Mouse (Mus musculus) hindbrain, postnatal 0 days (tissue): ENCODE results near the gene Actl7a. TPM values are rescaled to one million over a fixed set of nuclear protein-coding genes. Genes with fewer than 3 reads are reported as not detected.

ENCODE experiments used
- ATAC-seq: fragments of 200-750 bp; cut with Nextera tagmentation; 2 replicates; pipeline ENCODE4 v1.8.0; 2017; ENCODE audit warnings: mild to moderate bottlenecking, moderate TSS enrichment, moderate library complexity
- DNase-seq: peaks from one replicate; pipeline ENCODE4 v3.0.0-alpha.2; 2015; ENCODE audit warnings: low spot score
- H3K27ac ChIP-seq: fragments of 300-500 bp; sonication (generic); 2 replicates; pipeline ENCODE4 v1.5.1; 2014; ENCODE audit warnings: mild to moderate bottlenecking
- H3K27me3 ChIP-seq: fragments of 300-500 bp; sonication (generic); 2 replicates; pipeline ENCODE4 v1.6.1; 2014; ENCODE audit warnings: low read length, mixed read lengths; ENCODE audit not compliant: insufficient read depth
- H3K36me3 ChIP-seq: fragments of 300-500 bp; sonication (generic); 2 replicates; pipeline ENCODE4 v1.6.1; 2014; ENCODE audit warnings: low read length, mixed read lengths; ENCODE audit not compliant: insufficient read depth
- H3K4me1 ChIP-seq: fragments of 300-500 bp; sonication (generic); 2 replicates; pipeline ENCODE4 v1.6.1; 2014; ENCODE audit warnings: antibody characterized with exemption, low read length, mixed read lengths; ENCODE audit not compliant: insufficient read depth
- H3K4me2 ChIP-seq: fragments of 300-500 bp; sonication (generic); 2 replicates; pipeline ENCODE4 v1.6.1; 2014; ENCODE audit warnings: low read depth, mild to moderate bottlenecking, low read length, moderate library complexity, mixed read lengths
- H3K4me3 ChIP-seq: fragments of 300-500 bp; sonication (generic); 2 replicates; pipeline ENCODE4 v1.5.1; 2014; ENCODE audit warnings: low read length
- H3K9ac ChIP-seq: fragments of 300-500 bp; sonication (generic); replicated peaks from 2 replicates; pipeline ENCODE4 v1.6.1; 2014; ENCODE audit warnings: mild to moderate bottlenecking, low read length, moderate library complexity, mixed read lengths
- H3K9me3 ChIP-seq: fragments of 300-500 bp; sonication (generic); 2 replicates; pipeline ENCODE4 v1.6.1; 2016; ENCODE audit warnings: low read length, mixed read lengths
- CTCF ChIP-seq: IDR thresholded peaks from 2 replicates; pipeline ENCODE4 v1.5.1; 2016; ENCODE audit warnings: antibody characterized with exemption, control low read depth, low read depth
- WGBS: fragments of 180-500 bp; shearing (Covaris S2); extraction: QIAGEN DNeasy Blood & Tissue Kit; methylation state at CpG from one replicate; pipeline ENCODE4 v1.1.7; 2014; 5-methylcytosine and 5-hydroxymethylcytosine counted together
- polyA plus RNA-seq: library from polyadenylated mRNA; unstranded; fragments of >200 nt; fragmentation: Nextera tagmentation; extraction: Ambion mirVana; gene quantifications from 2 replicates; pipeline ENCODE4 v1.2.1, GENCODE M21; 2015
- total RNA-seq: library from RNA; depleted of rRNA; stranded (reverse); fragments of >200 nt; gene quantifications from 2 replicates; pipeline ENCODE4 v1.2.3, GENCODE M21; 2014; rRNA removed

Gene Actl7a
- not detected in 2 replicates for total RNA-seq
- polyA plus RNA-seq: not detected in 2 replicates

- 96% methylated on average over 21 of the region's 21 CpGs for WGBS
- peaks cover 19% of the 10 kb centered on the region for H3K36me3 ChIP-seq
- no peak within 1 kb of the TSS for H3K4me2 ChIP-seq
- H3K27ac ChIP-seq: no peak within 1 kb of the TSS
- ATAC-seq (no peak), DNase-seq (no peak)
- H3K9ac ChIP-seq: no peak within 1 kb of the TSS
- no peaks in the 10 kb centered on the region for H3K9me3 ChIP-seq
- no peaks in the 10 kb centered on the region for H3K27me3 ChIP-seq
- H3K4me1 ChIP-seq: no peaks in the 10 kb centered on the region
- H3K4me3 ChIP-seq: no peak within 1 kb of the TSS
- no peak for TF ChIP-seq CTCF
Observed at GRCm38 (mm10) chr4:56743363-56744195, at the start of gene Actl7a. Gene Actl7a, plus strand, starts transcription at chr4:56743413.

DNA sequence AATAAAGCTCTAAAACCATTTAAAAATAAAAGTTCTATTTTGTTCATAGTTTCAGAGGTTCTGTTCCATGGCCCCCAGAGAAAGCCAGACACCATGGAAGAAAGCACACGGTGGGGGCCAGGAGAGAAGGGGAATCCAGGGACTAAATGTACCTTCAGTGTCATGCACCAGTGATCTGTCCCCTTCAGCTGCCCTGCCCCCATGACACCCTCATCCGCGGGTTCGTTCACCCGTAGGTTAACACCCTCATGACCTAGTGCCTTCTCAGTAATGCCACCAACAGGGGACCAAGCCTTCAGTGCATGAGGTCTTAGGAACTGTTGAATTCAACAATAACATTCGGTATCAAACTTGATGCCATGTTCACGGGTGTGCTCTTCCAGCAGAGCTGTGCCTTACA is 46.8 kb upstream of the Actl7a start:
- no peak for TF ChIP-seq CTCF
- DNase-seq (no peak), ATAC-seq (no peak)
- Histone ChIP-seq H3K36me3 (no peaks in the 10 kb centered on the region), H3K27me3 (no peaks in the 10 kb centered on the region), H3K4me1 (no peaks in the 10 kb centered on the region), H3K27ac (no peak overlapping the region), H3K4me2 (no peak overlapping the region), H3K9ac (no peak overlapping the region), H3K9me3 (no peaks in the 10 kb centered on the region), H3K4me3 (no peak overlapping the region)
- 76% methylated on average over 7 of the region's 7 CpGs for WGBS

DNA sequence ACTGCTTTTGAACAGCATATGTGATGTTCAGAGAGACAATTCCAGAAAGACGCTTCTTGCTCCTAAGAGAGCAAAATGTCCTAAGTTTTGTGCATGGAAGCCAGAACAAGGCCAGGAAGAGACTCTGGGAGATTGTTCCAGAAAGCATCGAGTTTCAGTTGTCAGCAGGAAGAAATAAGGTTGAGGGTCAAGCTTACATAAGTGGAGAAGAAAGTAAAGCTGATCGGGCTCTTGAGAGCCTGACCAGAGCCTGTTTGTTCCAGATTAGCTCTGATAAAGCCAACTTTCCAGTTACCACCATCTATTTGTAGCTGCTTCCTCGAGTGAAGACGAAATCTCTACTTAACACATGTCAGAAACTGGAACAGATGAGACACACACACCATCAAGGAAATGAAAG is 44.5 kb upstream of the Actl7a start:
- Histone ChIP-seq H3K36me3 (no peaks in the 10 kb centered on the region), H3K4me2 (no peak overlapping the region), H3K9ac (no peak overlapping the region), H3K4me1 (no peaks in the 10 kb centered on the region), H3K27me3 (no peaks in the 10 kb centered on the region), H3K4me3 (no peak overlapping the region), H3K27ac (no peak overlapping the region), H3K9me3 (no peaks in the 10 kb centered on the region)
- TF ChIP-seq CTCF: no peak
- DNase-seq (no peak), ATAC-seq (no peak)
- WGBS: 80% methylated on average over 5 of the region's 5 CpGs

- TF ChIP-seq CTCF: no peak
- DNase-seq (no peak), ATAC-seq (no peak)
Observed at GRCm38 (mm10) chr4:56702234-56702633, 41.0 kb upstream of the Actl7a start.

DNA sequence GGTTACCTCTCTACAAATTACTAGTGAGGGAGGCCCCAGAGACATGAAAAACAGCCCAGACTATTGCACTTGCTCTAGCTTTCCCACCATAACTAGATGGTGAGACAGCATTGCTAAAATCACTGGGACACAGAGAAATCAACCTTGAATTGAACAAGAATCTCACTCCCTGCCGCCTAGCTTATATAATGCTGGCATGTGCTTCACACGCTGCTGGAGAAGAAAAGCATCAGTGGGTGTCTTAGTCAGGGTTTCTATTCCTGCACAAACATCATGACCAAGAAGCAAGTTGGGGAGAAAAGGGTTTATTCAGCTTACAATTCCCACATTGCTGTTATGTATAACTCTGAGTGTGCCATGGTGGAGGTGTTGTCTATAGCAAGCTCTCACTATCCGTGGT is 30.1 kb upstream of the Actl7a start:
- Histone ChIP-seq H3K9me3 (no peaks in the 10 kb centered on the region), H3K9ac (no peak overlapping the region), H3K4me1 (no peaks in the 10 kb centered on the region), H3K27ac (no peak overlapping the region), H3K4me2 (no peak overlapping the region), H3K4me3 (no peak overlapping the region), H3K27me3 (no peaks in the 10 kb centered on the region), H3K36me3 (no peaks in the 10 kb centered on the region)
- ATAC-seq (no peak), DNase-seq (no peak)
- 79% methylated on average over 3 of the region's 3 CpGs for WGBS
- no peak for TF ChIP-seq CTCF

More at GRCm38 (mm10) chr4:56702234-56702633, 41.0 kb upstream of the Actl7a start:
- Histone ChIP-seq H3K4me1 (no peaks in the 10 kb centered on the region), H3K27ac (no peak overlapping the region), H3K9me3 (no peaks in the 10 kb centered on the region), H3K36me3 (no peaks in the 10 kb centered on the region), H3K4me3 (no peak overlapping the region), H3K27me3 (no peaks in the 10 kb centered on the region), H3K9ac (no peak overlapping the region), H3K4me2 (peak overlapping the region; percentile 17; the same call in 1 of the 2 replicates)
- 7% methylated on average over 10 of the region's 10 CpGs for WGBS

DNA sequence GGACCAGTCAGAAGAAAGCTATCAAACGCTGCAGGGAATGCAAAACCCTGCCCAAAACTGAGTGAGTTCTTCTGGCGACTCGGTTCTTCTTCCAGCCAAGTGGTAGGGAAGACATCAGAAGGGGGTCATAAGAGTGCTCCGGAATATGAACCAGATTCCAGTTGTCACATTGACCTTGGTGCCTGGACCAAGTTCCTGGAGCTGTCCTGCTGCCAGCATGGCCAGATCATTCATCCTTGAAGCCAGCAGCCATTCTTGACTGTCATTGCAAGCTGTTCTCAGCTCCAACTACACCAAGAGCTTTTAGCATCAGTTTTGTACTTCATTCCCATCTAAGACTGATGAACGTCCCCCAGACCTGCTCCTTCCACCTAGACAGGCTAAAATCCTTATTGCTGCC is 26.4 kb upstream of the Actl7a start:
- DNase-seq (no peak), ATAC-seq (no peak)
- TF ChIP-seq CTCF: no peak
- Histone ChIP-seq H3K27me3 (no peaks in the 10 kb centered on the region), H3K4me2 (no peak overlapping the region), H3K4me1 (no peaks in the 10 kb centered on the region), H3K36me3 (no peaks in the 10 kb centered on the region), H3K9me3 (no peaks in the 10 kb centered on the region), H3K9ac (no peak overlapping the region), H3K4me3 (no peak overlapping the region), H3K27ac (no peak overlapping the region)
- 47% methylated on average over 5 of the region's 5 CpGs for WGBS

GRCm38 (mm10) chr4:56717932-56718331 is 25.3 kb upstream of the Actl7a start:
- H3K4me3 ChIP-seq: no peak overlapping the region
- no peaks in the 10 kb centered on the region for H3K9me3 ChIP-seq
- no peaks in the 10 kb centered on the region for H3K27me3 ChIP-seq
- no peak overlapping the region for H3K4me2 ChIP-seq
- no peak for DNase-seq
- H3K27ac ChIP-seq: no peak overlapping the region
- 94% methylated on average over 3 of the region's 3 CpGs for WGBS
- no peaks in the 10 kb centered on the region for H3K4me1 ChIP-seq
- no peaks in the 10 kb centered on the region for H3K36me3 ChIP-seq
- TF ChIP-seq CTCF: no peak
- ATAC-seq: no peak
- no peak overlapping the region for H3K9ac ChIP-seq
